Mouse (Mus musculus) right cerebral cortex, postnatal 4 days (tissue): ENCODE results near the gene Clic4.
"Not testable (repeated sequence)": the region's sequence is repeated elsewhere in the genome, so short reads cannot be mapped to it uniquely, and the experiment has no call there.

Experiments used
- DNase-seq: peaks from one replicate; pipeline ENCODE4 v3.0.0-alpha.2; 2022

Gene Clic4

DNA sequence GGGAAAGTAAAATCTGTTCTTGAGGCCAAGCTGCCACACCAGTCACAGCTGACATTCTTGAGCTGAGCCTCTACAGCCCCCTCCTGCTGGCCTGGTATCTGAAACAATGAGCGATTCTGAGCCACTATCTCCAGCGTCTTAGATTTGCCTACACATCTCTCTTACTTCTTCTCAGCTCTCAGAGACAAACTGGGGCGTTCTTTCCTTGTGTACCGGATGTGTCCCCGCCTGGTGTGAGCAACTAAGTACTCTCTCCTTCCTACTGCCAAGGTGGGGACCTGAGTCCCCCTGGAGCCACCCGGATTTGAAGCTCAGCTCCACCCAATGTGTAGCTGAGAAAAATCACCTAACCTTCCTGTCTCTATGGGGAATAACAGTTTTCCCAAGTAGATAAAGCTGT lies 19.2 kb upstream of the Clic4 start:
- no peak for DNase-seq

DNA sequence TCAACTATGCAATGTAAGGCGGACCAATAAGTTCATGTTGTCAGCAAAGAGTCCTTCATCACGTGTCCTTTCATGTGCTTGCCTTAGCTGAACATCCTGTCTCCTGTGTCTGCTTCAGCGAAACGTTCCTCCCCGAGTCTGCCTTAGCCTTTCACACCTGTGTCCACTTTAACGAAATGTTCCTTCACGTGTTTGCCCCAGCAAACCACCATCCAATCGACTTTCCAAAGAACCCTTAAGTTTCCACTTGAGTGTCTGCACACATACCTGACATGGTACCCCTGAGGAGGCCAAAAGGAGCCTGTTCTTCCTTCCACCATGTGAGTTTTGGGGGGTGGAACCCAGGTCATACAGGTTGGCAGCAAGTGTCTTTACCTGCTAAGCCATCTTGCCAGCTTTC lies 18.6 kb upstream of the Clic4 start:
- DNase-seq, result no peak

DNA sequence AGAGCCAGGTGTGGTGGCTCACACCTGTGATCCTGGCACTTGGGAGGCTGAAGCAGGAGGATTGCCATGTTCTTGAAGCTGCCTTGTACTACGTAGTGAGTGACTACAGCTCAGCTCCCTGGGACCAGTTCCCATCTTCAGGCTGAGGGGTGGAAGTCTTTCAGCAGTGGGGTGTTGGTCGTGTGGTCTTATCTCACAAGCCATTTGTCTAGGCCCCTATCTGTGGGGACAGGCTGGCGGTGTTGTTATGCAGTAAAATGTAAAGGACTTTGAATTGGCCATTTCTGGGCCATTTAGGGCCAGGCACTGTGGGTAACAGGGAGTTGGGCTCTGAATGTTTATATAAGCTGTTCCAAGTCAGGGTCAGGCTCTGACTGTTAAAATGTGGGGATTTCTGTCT lies 15.4 kb upstream of the Clic4 start:
- no peak for DNase-seq

DNA sequence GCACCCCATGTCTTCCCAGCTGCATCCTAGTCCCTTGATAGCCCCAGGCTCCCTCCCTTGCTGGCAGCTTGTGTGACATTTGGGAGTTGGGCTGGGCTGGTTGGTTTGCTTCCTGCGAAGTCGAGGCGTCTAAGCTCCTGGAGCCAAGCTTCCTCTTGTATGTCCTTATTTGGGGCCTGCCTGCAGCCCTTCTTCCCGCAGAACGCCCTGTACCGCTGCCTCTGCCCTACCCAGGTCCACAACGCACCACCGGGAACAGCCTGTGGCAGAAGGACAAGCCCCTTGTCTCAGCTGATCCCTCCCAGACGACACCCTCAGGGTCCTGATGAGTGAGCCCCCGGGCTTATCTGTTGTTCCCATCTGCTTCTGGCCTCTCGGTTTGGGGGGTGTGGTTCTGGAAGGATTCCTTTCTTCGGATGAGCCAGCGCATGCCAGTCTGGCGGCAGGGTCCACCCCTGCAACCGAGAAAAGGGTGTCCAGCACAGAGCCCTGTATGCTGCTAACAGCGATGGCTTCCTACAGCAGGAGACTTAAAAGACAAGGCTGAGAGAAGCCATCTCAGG lies 14.3 kb upstream of the Clic4 start:
- DNase-seq, result no peak

DNA sequence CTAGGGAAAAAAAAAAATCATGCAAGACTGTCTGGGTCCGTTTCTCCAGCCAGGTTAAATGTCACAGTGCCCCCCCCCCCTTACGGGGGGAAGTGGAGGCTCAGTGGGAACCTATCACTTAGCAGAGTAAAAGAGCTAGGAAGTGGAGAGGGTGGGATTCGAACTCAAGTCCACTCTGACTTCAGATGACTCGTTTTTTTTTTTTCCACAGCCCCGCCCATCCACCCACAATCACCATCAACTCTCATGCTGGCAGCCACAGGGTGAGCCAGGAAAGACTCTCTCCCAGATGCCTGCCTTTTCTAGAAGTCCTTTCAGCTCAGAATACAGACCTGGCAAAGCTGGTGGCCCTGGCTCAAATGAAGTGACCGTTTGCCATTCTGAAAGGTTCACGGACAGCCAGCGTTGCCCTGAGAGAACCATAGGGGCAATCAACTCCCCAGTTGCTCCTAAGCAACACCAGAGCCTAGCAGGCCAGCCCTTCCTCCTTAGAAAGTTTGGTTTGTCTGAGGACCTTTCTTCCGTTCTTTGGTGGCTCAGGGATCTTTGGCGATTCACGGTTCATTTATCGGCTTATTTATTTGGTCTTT lies 13.5 kb upstream of the Clic4 start:
- no peak for DNase-seq

DNA sequence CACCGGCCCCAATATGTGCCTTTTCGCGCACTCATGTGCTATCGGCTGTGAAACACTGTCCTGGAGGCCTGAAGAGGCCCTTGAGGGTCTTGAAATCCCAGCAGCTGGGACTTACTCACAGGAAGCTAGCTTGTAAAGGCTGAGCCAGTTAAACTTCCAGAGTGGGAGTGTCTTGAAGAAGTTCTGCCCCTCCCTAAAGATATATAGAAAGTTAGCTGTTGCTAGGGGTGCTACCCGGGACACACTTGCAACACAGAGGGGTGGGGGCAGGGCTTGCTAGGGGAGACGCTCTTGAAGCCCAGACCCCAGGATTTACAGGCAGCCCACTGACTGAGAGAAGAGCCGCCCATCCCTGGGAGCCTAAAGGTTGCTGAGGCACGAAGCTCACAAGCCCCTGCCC lies 12.8 kb upstream of the Clic4 start:
- DNase-seq, result no peak

DNA sequence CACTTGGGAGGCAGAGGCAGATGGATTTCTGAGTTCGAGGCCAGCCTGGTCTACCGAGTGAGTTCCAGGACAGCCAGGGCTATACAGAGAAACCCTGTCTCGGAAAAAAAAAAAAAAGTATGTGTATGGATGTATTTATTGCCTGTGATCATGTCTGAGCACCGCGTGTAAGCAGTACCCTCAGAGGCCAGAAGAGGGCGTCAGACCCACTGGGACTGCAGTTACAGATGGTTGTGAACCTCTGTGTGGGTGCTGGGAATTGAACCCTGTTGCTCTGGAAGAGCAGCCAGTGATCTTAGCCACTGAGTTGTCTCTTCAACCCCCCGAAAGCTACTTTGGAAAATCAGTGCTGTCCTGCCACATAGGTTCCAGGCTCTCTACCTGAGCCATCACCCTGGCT lies 11.3 kb upstream of the Clic4 start:
- DNase-seq, result no peak

DNA sequence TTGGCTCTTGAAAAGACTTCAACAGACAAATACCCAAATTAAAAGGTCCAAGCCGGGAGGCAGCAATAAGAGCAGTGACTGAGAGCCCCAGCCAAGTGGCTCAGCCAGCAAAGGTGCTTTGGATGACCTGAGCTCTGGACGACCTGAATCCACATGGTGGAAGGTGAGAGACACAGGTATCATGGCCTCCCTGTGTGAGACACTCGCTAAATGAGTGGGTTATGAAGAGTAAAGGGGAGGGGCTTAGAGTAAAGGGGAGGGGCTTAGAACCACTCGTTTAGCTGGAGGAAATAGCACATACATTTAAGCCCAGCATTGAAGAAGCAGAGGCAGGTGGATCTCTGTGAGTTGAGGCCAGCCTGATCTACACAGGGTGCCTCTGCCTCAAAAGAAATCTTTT lies 10.8 kb upstream of the Clic4 start:
- DNase-seq, result no peak

DNA sequence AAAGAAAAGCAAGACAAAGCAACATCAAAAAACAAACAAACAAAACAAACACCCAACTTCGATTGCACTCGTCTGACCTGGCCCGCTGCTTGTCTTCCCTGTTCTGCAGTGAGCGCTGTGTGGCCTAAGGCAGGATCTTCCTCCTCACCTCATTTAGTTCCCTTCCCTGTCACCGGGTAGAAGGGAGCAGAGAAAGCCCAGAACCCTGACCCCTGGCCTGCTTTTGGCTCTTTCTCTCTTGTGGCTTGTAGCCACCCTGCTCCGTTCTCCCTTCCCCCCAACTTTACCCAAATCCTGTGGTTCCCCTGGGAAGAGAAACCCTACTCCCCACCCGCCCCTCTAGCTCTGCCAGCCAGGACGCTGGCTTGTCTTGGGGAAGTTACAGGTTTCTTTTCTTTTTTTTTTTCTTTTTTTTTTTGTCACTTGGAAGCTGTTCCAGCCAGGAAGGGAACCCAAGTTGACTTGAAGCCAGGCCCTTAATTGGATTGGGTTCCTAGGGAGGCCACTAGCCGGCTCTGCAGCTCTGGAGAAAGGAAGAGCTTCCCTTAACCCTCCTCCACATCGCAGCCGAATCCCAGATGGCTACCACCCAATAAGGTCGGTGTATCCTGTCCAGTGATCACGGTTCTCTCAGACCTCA lies 10.2 kb upstream of the Clic4 start:
- DNase-seq, result no peak

DNA sequence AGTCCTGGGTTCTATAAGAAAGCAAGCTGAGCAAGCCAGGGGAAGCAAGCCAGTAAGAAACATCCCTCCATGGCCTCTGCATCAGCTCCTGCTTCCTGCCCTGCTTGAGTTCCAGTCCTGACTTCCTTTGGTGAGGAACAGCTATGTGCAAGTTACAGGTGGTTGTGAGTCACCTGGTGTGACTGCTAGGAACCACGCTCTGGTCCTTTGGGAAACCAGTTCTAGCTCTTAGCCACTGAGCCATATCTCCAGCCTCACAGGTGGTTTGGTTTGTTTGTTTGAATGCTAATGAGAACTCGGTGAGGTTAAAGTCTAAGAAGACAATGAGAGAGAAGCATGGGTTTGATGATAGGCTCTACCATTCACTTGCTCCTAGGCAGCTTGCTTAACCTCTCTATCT lies 7.4 kb upstream of the Clic4 start:
- DNase-seq, result not testable (repeated sequence)

DNA sequence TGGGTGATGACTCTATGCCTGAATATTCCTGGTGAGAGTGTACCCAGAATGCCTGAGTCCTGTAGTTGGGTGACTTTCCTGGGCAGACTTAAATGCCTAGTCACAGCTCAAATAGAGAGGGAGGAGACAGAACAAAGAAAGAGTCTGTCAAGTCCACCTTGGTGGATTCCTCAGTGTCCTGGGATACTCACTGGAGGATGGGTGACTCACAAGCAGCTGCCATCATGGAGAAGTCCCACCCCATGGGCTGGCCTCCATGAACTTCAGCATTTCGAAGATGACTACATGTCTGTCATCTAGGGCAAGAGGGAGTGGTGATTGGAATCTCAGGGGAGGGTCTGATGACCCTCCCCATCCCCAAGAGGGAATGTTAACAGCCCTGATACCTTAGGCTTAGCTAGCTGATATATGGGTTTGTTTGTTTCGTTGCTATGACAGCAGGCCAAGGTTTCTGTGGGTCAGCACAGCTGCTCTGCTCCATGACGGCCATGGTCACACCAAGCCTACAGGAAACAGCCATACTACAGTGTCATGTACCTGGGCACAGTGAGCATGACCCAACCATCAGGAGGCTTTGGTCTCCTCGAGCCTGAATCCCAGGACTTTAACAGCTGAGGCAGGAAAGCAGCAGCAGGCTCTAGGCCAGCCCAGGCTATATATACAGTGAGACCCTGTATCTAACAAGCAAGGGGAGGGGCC lies 4.2 kb upstream of the Clic4 start:
- DNase-seq, result no peak

DNA sequence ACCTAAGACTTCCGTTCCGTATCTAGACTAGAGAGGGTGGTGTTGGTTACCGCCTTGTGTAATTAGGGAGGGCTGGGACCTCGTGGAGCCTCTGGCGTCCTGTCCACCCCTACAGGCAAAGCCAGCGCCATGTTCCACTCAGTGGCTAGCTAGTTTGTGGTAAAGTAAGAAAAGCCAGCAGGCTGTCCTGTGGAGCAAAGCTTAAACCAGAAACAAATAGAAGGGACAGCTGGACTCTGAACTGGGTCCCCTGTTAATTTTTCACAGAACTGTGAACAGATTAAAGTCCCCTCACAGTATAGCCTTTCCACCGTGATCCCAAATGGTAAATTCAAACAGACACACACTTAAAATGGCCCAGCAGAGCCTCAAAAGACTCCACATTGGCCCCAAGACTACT lies 2.1 kb upstream of the Clic4 start:
- DNase-seq, result no peak

DNA sequence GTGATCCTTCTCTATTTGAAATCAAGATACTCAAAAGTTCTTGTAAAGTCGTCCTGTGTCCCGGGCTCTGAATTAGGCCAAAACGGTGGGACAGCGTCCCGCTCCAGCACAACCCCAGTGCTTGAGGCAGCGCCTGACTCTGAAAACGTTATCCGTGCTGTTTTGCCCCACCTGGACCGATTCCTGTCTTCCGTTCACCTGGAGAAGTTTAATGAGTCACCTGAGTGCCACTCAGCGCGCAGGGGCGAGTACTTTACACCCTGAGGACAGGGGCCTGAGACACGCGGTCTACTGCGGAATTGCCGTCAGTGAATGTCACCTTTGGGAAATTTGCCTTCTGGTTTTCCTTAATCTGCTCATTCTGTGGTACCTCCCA lies 681 bp upstream of the Clic4 start:
- no peak for DNase-seq

DNA sequence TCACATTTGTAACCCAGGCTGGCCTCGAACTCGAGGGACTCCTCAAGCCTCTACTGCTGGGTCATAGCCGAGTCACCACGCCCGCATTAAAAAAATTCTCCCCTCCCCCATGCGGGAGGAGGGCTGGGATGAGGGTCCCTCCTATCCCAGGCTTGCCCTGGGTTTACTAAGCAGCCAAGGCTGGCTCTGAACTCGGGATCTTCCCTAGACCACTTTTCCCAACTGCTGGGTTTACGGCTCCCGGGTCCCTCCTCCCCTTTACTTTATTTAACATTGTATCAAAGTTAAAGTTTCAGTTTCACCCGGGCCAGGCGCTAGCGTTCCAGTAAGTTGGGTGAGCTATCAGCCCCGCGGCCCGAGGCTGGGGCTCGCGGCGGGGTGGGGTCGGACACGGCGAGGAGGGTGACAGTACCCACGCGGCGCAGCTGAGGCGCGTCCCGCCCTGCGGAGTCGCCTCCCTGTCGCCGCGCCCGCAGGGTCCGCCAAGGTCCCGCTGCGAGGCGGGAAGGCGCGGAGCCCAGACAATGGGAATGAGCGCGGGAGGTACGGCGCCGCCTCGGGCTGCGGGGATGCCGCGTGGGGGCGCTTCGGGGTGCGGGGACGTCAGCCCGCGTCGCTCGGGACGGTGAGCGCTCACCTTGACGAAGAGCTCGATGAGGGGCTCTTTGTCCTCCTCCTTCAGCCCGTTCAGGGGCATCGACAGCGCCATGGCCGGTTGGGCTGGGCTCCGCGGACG lies 565 bp downstream of the Clic4 start:
- DNase-seq, result peak; percentile 55

DNA sequence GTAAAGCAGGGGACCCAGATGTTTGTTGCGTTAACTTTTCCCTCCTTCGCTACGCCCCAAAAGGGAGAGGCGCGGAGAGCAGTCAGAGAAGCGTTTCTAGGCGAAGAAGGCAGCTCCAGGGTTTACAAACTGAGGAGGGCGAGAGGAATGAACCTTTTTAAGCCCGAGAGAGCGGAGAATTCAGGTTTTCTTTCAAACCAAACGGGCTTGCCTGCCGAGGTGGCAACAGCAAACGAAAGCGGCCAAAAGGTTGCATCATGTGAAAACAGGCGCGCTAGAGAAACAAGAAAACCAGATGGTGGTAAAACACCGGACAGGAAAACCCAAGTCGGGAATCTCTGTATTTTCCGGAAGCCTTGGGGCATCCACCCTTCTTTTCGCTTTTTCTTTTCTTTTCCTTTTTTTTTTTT lies 1.2 kb downstream of the Clic4 start:
- DNase-seq, result no peak

DNA sequence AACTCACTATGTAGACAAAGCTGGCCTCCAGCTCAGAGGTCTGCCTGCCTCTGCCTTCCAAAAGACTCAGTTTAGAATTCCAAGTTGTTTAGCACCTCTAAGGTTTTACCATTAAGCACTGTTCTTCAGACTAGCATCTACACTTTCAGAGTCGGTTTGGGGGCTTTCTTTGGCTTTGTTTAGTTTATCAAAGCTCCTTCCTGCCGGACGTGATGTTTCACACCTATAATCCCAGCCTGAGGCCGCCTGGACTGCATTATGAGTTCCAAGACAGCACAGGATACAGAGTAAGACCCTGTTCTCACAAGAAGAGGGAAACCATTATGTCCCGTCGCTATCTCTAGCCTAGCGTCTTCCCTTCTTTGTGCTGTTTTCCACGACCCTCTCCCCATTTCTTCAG lies 2.1 kb downstream of the Clic4 start:
- DNase-seq, result no peak

DNA sequence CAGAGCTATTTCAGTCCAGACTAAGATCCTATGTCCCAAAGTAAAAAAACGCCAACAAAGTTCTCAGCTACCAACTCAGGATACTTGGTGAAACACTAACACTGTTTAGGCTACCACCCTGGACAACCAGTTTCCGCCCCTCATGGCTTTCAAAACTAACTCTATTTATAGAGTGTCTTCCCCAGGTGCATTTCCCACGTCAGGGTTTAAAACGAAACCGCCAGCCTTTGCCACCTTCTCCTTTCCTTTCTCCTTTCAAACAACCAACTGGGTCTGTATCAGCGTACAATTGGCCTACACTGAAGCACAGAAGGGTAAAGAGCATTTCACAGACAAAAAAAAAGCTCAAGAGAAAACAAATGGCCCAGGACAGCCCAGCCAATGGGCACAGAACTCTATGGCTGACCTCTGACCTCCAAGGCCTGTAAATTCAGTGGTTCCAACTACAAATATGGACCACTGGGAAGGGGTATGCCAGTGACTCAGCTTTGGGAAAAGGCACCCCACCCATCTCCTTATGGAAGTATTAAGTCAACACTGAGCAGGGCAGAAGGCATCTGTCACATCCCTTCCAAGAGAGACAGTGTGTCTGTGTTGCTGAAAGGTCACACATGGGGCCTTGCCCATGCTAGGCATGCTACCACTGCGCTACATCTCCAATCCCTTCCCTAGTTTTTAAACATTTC lies 2.8 kb downstream of the Clic4 start:
- DNase-seq, result no peak

DNA sequence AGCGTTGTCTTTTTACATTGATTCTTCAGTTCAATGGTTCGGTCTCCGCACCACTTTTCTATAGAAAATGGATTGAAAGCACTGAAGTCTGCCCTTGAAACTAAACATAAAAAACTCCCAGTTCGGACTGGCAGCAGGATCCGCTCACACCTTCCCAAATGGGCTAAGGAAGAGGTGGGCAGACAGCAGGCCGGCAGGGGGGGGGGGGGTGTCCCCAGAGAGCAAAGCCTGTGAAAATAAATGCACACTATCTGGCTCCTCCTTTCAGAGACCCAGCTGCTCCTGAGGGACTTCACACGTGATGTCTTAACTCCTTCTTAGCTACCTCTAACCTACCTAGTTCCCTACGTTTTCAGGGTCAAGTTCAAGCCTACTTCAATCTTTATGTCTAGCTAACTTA lies 5.1 kb downstream of the Clic4 start:
- DNase-seq, result no peak

DNA sequence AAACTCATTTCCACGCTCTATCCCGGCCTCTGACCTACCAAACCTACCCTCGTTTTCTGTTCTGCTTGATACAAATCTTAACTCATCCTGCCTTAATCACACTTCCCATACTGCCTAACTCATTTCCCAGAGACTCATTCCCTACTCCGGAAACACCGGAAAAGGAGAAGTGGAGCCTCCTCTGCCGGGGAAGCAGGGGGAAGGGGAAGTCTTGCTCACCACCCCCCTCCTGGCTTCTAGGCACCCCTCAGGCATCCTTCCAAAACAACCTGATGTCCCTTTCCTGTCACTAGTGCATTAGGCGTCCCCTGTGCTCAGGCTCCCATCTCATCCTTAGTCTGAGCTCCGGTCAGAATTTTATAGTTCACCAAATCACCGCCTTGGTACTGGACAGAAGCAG lies 5.6 kb downstream of the Clic4 start:
- no peak for DNase-seq

DNA sequence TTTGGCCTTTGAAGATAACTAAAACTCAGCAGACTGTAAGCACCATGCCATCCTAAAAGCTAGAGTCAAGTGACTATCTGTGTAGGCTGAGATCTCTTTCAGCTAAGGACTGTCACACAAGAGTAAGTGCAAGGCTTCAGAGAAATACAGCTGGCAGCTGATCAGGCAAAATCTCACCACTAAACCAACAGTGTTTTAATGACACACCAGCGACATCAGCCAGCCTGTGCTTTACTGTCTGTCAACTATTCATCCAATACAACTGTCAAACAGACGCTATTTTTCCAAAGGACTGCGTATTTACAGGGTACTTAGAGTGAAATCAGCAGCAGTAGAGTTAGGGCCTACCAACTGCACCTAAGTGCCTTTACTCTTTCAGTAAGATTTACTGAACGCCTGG lies 12.2 kb downstream of the Clic4 start:
- DNase-seq, result no peak

DNA sequence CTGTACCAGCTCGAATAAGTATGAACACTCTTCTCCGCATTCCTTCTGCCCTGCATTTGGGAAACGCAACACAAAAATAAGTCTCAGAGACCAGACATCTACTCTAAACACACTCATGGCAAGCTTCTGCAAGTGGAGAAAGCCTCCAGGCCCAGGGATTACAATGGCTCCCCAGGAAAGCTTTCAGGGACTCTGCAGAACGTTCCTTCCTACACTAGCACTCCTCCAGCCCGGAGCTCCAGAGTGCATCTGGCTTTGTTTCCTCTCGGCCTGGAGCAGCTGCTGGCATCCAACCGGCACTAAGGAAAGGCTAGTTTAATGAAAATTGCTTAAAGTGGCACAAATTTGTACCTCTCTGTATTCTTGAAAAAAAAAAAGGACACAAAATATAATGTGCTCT lies 14.1 kb downstream of the Clic4 start:
- no peak for DNase-seq

DNA sequence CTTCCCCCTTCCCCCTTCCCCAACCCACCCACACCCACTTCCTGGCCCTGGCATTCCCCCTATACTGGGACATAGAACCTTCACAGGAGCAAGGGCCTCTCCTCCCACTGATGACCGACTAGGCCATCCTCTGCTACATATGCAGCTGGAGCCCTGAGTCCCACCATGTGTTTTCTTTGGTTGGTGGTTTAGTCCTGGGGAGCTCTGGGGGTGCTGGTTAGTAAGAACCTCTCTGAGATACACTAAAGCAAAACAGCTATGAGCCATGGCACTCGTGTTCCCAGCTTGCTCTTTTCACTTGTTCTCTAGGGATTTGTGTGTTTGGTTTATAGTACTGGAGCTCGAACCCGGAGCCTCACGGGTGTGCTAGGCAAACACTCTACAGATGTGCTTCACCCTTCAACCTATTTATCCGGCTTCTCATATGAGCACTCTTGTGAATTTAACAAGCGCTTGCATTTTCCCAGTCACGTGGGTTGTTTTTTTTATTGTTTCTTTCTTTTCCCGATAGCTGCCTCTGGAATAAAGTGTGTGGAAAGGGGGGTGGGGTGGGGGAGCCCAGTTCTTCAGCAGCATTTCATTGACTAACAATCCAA lies 14.6 kb downstream of the Clic4 start:
- no peak for DNase-seq
